Mouse (Mus musculus) forebrain, embryonic 13.5 days (tissue): ENCODE measurements around the gene Nsl1. TPM values are rescaled to one million over a fixed set of nuclear protein-coding genes. Genes with fewer than 3 reads are reported as not detected.

Experiments
- ATAC-seq: fragments of 200-750 bp; cut with Nextera tagmentation; 2 replicates; pipeline ENCODE4 v1.8.0; 2017
- H3K27ac ChIP-seq: fragments of 300-500 bp; sonication (generic); 2 replicates; pipeline ENCODE4 v1.5.1; 2015; ENCODE audit warnings: inconsistent platforms, mild to moderate bottlenecking, moderate library complexity
- H3K27me3 ChIP-seq: fragments of 300-500 bp; sonication (generic); 2 replicates; pipeline ENCODE4 v1.6.1; 2015; ENCODE audit warnings: mild to moderate bottlenecking, inconsistent platforms
- H3K36me3 ChIP-seq: fragments of 300-500 bp; sonication (generic); 2 replicates; pipeline ENCODE4 v1.6.1; 2015; ENCODE audit warnings: mild to moderate bottlenecking, inconsistent platforms; ENCODE audit not compliant: poor library complexity, severe bottlenecking
- H3K4me1 ChIP-seq: fragments of 300-500 bp; sonication (generic); 2 replicates; pipeline ENCODE4 v1.6.1; 2015; ENCODE audit warnings: inconsistent platforms
- H3K4me2 ChIP-seq: fragments of 300-500 bp; sonication (generic); 2 replicates; pipeline ENCODE4 v1.6.1; 2015; ENCODE audit warnings: inconsistent platforms, mild to moderate bottlenecking, moderate library complexity
- H3K4me3 ChIP-seq: fragments of 300-500 bp; sonication (generic); 2 replicates; pipeline ENCODE4 v1.5.1; 2015; ENCODE audit warnings: mild to moderate bottlenecking, inconsistent platforms
- H3K9ac ChIP-seq: fragments of 300-500 bp; sonication (generic); 2 replicates; pipeline ENCODE4 v1.6.1; 2015; ENCODE audit warnings: mild to moderate bottlenecking, inconsistent platforms
- H3K9me3 ChIP-seq: fragments of 300-500 bp; sonication (generic); replicated peaks from 2 replicates; pipeline ENCODE4 v1.6.1; 2016; ENCODE audit warnings: inconsistent platforms
- WGBS: fragments of 180-500 bp; shearing (Covaris S2); methylation state at CpG from one replicate; pipeline ENCODE4 v1.1.7; 2015; 5-methylcytosine and 5-hydroxymethylcytosine counted together
- polyA plus RNA-seq: library from polyadenylated mRNA; unstranded; fragments of >200 nt; fragmentation: Nextera tagmentation; extraction: Ambion mirVana; gene quantifications from 2 replicates; pipeline ENCODE4 v1.2.1, GENCODE M21; 2015

Nsl1 gene
- polyA plus RNA-seq, 1 experiment from 2014 or later: 19.7 TPM

DNA sequence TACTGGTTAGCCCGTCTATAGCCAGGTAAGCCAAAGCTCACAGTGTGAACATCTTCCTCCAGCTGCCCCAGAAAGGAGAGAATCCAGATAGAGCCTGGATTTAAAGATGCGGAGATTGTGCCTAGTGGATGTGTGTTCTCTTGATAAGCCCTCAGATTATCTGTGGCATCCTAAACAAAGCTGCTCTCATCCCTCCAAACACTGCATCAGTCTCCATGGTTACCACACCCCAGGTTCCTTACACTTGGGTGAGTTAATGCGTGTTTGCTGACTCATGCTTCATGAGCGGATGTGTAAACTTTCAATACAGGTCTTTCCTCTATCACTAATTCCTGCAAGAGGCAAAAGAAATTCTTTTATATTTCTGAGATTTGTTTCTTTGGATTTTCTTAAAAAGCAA is 27.2 kb upstream of the Nsl1 start:
- Histone ChIP-seq H3K9ac (no peak overlapping the region), H3K4me3 (no peak overlapping the region), H3K36me3 (no peaks in the 10 kb centered on the region), H3K27me3 (no peaks in the 10 kb centered on the region), H3K4me2 (no peak overlapping the region), H3K27ac (no peak overlapping the region), H3K9me3 (no peaks in the 10 kb centered on the region), H3K4me1 (0 out of 2 replicates have a peak, but pooled peaks cover 3% of the 10 kb centered on the region)
- no peak for ATAC-seq
- WGBS: 15% methylated on average over 4 of the region's 4 CpGs

DNA sequence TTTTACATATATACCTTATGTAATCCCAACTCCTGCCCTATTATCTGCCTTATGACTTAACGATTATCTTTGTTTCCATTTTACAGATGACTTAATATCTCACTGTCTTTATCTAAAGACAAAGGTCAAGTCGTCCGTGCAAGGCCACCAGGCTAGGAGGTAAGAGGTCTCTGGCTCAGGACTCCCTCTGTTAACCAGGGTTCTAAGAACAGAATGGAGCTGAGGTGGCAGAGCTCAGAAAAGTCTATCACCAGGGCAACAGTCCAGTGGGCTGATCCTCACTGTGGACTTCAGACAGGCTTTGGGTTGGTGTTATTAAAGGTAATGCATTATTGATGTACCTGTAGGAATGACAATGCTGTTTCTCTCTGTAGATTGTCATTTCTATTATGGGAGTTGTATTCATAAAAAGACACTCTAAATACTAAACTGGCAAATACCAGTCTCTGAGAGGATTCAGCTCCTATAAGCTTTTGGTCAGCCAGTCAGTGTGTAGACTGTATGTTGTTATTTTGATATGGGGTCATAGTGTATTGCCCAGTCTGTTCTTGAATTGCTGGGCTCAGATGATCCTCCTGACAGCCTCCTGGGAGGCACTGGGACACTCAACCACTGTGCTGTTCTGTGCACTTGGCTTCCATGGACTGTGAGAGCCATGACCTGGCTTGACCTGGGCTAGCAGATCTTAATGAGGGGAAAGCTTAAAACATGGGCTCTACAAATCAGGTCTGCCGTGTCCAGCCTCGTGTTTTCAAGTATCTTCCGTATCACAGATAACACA is 26.1 kb upstream of the Nsl1 start, which contains the start of gene Spata45:
Gene Spata45, plus strand, starts transcription at position 86 of the 781 bp plus-strand sequence.
- Histone ChIP-seq H3K27ac (no peak within 1 kb of the TSS), H3K4me3 (no peak within 1 kb of the TSS), H3K9ac (no peak within 1 kb of the TSS), H3K36me3 (no peaks in the 10 kb centered on the region), H3K27me3 (no peaks in the 10 kb centered on the region), H3K4me2 (no peak within 1 kb of the TSS), H3K9me3 (no peaks in the 10 kb centered on the region), H3K4me1 (0 out of 2 replicates have a peak, but pooled peaks cover 3% of the 10 kb centered on the region)
- 76% methylated on average over 6 of the region's 6 CpGs for WGBS
- no peak for ATAC-seq

DNA sequence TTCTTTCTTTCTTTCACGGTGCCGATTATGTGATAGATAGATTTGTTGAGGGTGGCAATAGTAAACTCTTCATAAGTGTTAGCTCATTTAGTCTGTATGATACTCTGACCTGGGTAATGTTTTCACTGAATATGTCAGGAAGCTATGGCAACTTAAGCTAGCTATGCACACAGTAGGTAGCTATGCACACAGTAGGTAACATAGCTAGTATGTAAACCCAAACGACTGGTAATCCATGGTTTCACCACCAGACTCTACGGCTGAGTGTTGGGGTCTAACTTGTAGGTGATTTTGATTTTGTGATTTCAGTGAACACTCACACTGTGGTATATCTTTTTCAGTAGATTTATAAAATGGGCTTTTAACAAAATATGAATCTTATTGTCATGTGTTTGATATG is 24.8 kb upstream of the Nsl1 start:
- H3K36me3 ChIP-seq: no peaks in the 10 kb centered on the region
- ATAC-seq: no peak
- H3K4me2 ChIP-seq: no peak overlapping the region
- WGBS: 92% methylated on average over 4 of the region's 4 CpGs
- H3K27me3 ChIP-seq: no peaks in the 10 kb centered on the region
- no peaks in the 10 kb centered on the region for H3K9me3 ChIP-seq
- 0 out of 2 replicates have a peak, but pooled peaks cover 3% of the 10 kb centered on the region for H3K4me1 ChIP-seq
- H3K27ac ChIP-seq: no peak overlapping the region
- H3K9ac ChIP-seq: no peak overlapping the region
- no peak overlapping the region for H3K4me3 ChIP-seq

DNA sequence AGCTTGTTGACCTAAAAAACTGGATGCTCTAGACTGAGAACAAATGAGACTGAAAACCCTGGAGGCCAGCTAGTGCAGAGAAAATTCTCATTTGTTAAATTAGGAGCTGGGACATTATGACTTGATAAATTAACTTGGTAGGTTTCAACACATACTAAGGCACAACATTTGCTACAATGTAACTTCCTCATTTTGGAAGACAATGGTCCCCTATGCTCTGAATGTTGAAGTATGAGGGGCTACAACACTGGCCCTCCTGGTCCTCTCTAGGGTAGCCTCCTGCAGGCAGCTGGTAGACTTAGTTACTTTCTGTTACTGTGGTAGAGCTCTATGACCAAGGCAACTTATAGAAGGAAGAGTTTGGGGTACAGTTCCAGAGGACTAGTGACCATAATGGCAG is 21.5 kb upstream of the Nsl1 start:
- Histone ChIP-seq H3K27me3 (no peaks in the 10 kb centered on the region), H3K4me2 (no peak overlapping the region), H3K9ac (no peak overlapping the region), H3K36me3 (no peaks in the 10 kb centered on the region), H3K4me1 (no peaks in the 10 kb centered on the region), H3K9me3 (no peaks in the 10 kb centered on the region), H3K4me3 (no peak overlapping the region), H3K27ac (no peak overlapping the region)
- no peak for ATAC-seq

DNA sequence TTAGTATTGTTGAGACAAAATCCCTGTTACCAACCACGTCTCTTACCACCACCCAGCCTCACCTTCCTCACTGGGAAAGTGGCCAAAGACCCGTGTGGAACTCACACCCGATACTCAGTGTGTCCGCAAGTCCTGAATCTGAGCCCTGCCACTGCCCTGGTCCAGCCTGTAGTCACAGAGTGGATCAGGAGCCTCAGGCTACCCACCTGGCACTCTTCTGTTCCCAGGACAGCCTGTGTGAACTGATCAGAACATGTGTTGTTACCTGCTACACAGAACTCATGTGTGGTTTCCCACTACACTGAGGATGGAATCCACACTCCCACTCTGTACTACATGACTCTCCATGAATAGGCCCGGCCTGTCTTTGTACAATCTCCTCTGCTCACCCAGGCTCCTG is 20.7 kb upstream of the Nsl1 start:
- Histone ChIP-seq H3K9me3 (no peaks in the 10 kb centered on the region), H3K36me3 (no peaks in the 10 kb centered on the region), H3K27ac (no peak overlapping the region), H3K4me1 (no peaks in the 10 kb centered on the region), H3K4me2 (no peak overlapping the region), H3K27me3 (no peaks in the 10 kb centered on the region), H3K9ac (no peak overlapping the region), H3K4me3 (no peak overlapping the region)
- ATAC-seq: no peak
- 84% methylated on average over 5 of the region's 5 CpGs for WGBS

DNA sequence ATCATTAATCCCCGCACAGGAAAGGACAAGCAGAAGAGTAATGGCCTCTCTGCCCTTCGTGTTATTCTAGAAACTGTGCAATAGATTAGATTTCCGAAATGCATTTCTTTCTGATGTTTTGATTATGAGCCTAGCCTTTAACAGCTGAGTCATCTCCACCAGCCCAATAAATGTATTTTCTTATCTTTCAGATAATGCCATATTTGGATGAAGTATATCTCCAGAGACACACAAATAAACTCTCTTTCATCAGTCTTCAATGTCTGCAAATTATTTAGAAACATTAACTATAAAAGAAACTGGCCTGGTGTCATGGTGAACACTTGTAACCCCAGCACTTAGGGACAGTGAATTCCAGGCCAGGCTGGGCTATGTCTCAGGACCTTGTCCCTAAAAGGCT is 20.1 kb upstream of the Nsl1 start:
- Histone ChIP-seq H3K9me3 (no peaks in the 10 kb centered on the region), H3K4me3 (no peak overlapping the region), H3K27ac (no peak overlapping the region), H3K36me3 (no peaks in the 10 kb centered on the region), H3K4me1 (no peaks in the 10 kb centered on the region), H3K9ac (no peak overlapping the region), H3K4me2 (no peak overlapping the region), H3K27me3 (no peaks in the 10 kb centered on the region)
- 86% methylated on average over 3 of the region's 3 CpGs for WGBS
- ATAC-seq: no peak

DNA sequence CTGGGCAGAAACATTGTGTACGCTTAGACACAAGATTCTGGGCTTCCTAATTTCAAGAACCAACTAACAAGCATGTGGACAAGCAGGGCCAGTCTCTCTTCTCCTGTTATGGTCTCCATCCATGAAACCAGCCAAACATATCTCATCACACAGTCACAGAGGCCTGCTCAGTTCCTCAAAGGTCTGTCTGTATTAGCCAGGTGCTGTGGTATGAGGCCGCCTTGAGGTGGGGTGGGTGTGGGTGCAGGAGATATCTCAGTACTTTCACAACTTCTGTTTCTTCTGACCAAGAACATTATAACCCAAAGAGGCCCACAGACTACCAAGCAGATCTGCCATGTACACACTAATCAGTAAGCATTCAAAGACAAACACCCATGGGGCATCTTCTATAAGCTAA is 17.5 kb upstream of the Nsl1 start:
- H3K27me3 ChIP-seq: no peaks in the 10 kb centered on the region
- no peak overlapping the region for H3K4me3 ChIP-seq
- no peak for ATAC-seq
- no peak overlapping the region for H3K27ac ChIP-seq
- H3K4me2 ChIP-seq: no peak overlapping the region
- H3K4me1 ChIP-seq: no peaks in the 10 kb centered on the region
- WGBS: 94% methylated on average over 2 of the region's 2 CpGs
- no peak overlapping the region for H3K9ac ChIP-seq
- no peaks in the 10 kb centered on the region for H3K36me3 ChIP-seq
- H3K9me3 ChIP-seq: no peaks in the 10 kb centered on the region

DNA sequence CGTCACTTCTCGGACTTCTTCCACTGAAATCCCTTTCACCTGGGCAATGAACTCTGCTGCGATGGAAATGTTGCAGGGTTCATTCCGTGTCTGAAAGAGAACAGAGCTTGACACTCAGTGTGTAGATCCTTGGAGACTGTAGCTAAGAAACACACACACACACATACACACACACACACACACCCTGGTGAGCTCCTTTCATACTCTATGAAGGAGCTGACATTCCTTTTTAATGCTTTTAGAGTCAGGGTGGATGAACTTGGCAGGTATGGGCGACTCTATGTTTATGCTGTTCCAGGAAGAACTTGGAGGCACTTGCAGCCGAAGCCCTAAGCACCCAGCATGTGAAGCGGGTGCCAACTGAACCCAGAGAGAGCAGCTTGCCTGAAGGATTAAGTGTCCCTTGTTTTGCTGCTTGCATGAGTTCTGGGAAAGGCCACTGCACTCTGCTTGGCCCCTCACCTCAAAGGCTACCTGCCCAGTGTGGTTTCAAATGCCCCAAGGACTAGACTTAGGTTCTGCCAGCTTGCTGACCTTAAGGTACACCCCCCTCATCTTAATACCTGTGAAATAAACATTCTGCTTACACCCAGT is 16.5 kb upstream of the Nsl1 start:
- Histone ChIP-seq H3K4me3 (no peak overlapping the region), H3K4me2 (no peak overlapping the region), H3K36me3 (no peaks in the 10 kb centered on the region), H3K9me3 (no peaks in the 10 kb centered on the region), H3K27ac (no peak overlapping the region), H3K27me3 (no peaks in the 10 kb centered on the region), H3K4me1 (no peaks in the 10 kb centered on the region), H3K9ac (no peak overlapping the region)
- 72% methylated on average over 7 of the region's 7 CpGs for WGBS
- ATAC-seq: no peak

DNA sequence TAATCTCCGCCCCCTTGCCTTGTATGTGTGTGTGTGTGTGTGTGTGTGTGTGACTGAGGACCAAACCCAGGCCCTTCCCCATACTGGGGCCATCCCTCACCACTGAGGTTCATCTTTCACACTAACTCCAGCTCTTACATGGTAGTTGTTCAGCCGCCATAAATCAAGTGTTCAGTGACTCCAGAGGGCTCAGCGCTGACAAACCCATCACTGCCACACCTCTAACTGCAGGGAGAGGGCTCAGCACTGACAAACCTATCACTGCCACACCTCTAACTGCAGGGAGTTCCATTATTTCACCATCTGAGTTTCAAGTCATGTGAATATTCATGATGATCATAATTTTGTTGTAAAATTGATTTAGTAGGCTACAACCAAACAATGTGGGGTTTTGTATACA is 9.3 kb upstream of the Nsl1 start:
- no peak for ATAC-seq
- no peak overlapping the region for H3K9ac ChIP-seq
- no peak overlapping the region for H3K4me2 ChIP-seq
- no peak overlapping the region for H3K4me3 ChIP-seq
- H3K36me3 ChIP-seq: no peaks in the 10 kb centered on the region
- no peak overlapping the region for H3K27ac ChIP-seq
- H3K27me3 ChIP-seq: no peaks in the 10 kb centered on the region
- WGBS: 96% methylated on average over 3 of the region's 3 CpGs
- H3K4me1 ChIP-seq: no peaks in the 10 kb centered on the region
- no peaks in the 10 kb centered on the region for H3K9me3 ChIP-seq

DNA sequence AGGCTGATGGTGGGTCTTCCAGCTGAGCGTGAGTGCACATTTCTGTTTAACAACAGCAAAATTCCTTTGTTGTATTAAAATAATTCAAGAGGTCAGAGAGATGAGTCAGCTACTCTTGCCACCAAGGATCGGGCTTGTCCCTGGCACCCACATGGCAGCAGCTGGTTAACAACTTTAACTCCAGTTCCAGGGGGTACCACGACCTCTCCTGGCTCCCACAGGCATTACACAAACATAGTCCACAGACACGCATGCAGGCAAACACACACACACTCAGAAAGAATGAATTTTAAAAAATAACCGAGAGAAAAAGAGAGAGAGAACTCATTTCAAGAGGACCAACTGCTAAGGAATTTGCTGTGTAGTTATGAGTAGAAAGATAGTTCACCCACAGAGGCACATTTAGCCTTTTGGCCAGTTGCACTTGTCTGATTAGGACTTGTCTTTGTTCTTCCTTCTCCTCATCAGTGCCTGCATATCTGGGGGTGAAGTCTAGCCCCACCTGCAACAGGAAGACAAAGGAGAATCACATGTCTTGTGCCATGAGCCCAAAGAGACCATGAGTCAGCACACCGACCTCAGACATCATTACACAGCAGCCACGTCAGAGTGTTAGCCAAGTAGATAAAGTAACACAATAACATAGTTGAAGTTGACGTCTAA is 7.8 kb upstream of the Nsl1 start:
- no peaks in the 10 kb centered on the region for H3K36me3 ChIP-seq
- no peaks in the 10 kb centered on the region for H3K9me3 ChIP-seq
- H3K27ac ChIP-seq: no peak overlapping the region
- no peak overlapping the region for H3K9ac ChIP-seq
- no peak overlapping the region for H3K4me2 ChIP-seq
- no peak overlapping the region for H3K4me3 ChIP-seq
- H3K27me3 ChIP-seq: no peaks in the 10 kb centered on the region
- H3K4me1 ChIP-seq: no peaks in the 10 kb centered on the region
- WGBS: 74% methylated on average over 8 of the region's 8 CpGs
- ATAC-seq: no peak

DNA sequence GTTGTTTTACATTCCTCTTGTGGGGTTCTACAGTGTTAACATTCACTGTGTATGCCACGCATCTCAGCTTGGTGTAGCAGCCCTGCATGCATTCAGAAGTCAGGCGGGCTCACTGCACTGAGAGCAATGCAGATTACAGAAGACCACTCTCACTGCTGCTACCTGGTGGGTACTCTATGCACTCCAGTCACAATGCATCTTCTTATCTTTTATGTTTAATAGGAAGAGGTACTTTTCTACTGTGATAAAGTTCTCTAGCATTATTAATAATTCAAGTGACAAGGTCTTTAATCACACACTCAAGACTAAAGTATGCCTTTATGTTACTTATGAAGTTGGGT is 7.3 kb upstream of the Nsl1 start:
- no peaks in the 10 kb centered on the region for H3K9me3 ChIP-seq
- H3K9ac ChIP-seq: no peak overlapping the region
- no peaks in the 10 kb centered on the region for H3K4me1 ChIP-seq
- no peak for ATAC-seq
- H3K27ac ChIP-seq: no peak overlapping the region
- WGBS: 69% methylated on average over 2 of the region's 2 CpGs
- no peak overlapping the region for H3K4me3 ChIP-seq
- no peak overlapping the region for H3K4me2 ChIP-seq
- H3K36me3 ChIP-seq: no peaks in the 10 kb centered on the region
- no peaks in the 10 kb centered on the region for H3K27me3 ChIP-seq

DNA sequence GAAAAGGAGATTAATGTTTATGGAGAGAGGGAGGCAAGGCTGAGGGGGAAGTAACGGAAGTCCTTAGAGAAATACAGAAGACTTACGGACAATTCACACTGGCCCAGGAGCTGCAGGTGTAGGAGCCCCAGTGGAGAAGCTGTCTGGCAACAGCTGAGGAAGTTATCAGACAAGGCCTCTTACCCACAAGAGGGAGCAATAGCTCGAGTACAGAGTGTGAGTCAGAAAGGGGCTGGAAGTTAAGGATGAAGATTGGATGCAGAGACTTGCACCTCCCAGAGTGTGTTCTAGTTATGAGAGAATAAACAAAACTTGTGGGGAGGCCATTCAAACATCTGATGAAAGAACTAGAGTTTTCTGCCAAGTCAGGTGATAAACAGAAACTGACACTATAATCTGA is 5.4 kb upstream of the Nsl1 start:
- WGBS: 68% methylated on average over 3 of the region's 3 CpGs
- H3K9me3 ChIP-seq: no peaks in the 10 kb centered on the region
- ATAC-seq: no peak
- peaks cover 6% of the 10 kb centered on the region; the same call in 1 of the 2 replicates for H3K4me1 ChIP-seq
- H3K27me3 ChIP-seq: no peaks in the 10 kb centered on the region
- no peak overlapping the region for H3K4me2 ChIP-seq
- no peak overlapping the region for H3K4me3 ChIP-seq
- H3K36me3 ChIP-seq: no peaks in the 10 kb centered on the region
- no peak overlapping the region for H3K27ac ChIP-seq
- H3K9ac ChIP-seq: no peak overlapping the region
